Mouse (Mus musculus): Measurements from ENCODE around the gene Khk.

Gene Khk

DNA sequence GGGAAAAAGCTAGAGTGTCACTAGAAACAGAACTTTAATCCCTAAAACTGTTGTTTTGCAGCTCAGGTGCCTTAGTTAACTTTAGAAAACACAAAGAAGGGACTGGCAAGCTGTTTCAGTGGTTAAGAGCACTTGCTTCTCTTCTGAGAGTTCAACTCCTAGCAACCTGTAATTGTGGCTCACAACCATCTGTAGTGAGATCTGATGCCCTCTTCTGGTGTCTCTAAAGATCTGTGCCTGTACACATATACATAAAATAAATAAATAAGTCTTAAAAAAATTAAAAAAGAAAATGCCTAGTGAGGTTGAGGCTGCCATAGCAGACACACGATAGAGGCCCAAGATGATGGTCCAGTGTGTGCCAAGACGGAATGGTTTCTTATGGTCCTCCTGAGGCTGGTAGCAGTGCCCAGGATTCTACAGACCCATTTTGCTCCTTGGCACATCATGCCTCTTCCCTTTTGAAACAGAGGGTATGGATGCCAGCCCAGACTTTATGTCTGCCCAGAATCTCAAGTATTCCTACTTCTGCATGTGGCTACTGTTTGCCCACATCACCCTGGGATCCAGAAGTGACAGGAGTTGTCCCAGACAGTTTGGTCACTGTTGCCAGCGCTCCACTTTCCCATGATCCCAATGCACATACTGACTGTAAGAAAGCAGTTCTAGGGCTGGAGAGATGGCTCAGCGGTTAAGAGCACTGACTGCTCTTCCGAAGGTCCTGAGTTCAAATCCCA lies 13.7 kb downstream of the Khk start:
- DNase-seq (ENCODE audit: inconsistent ontology term) = no peak

DNA sequence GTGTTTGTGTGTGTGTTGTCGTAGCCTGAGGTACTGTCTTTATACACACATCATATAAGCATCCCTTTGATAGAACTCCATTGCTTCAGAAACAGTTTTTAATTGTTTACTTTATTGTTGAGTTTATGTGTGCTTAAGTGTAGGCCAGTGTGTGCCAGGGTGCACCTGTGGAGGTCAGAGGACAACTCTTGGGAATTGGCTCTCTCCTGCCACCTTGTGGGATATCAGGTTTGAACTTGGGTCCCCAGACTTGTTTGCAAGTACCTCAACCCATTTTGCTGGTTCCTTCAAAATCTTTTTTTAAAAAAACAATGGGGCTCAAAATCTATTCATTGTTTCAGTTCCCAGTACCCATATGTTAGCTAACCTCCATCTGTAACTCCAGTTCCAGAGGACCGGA lies 21.8 kb downstream of the Khk start:
- DNase-seq (ENCODE audit: inconsistent ontology term) = no peak

DNA sequence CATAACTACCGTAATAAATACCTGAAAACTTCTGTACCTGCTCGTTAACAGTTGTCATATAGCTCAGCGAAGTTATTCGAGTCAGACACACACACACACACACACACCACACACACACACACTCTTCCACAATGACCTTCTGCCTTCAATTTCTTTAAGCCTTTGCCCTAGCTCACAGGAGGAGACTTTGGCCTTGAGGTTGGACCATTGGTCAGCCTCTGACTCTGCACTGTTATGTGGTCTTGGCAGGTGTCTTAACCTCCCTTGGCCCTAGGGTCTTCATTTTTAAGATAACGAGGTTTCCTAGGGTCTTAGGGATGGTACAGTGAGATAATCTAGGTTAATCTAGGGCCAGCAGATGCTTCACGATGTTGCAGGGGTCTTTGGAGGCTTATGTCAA lies 23.1 kb downstream of the Khk start:
- no peak for DNase-seq (ENCODE audit: inconsistent ontology term)

DNA sequence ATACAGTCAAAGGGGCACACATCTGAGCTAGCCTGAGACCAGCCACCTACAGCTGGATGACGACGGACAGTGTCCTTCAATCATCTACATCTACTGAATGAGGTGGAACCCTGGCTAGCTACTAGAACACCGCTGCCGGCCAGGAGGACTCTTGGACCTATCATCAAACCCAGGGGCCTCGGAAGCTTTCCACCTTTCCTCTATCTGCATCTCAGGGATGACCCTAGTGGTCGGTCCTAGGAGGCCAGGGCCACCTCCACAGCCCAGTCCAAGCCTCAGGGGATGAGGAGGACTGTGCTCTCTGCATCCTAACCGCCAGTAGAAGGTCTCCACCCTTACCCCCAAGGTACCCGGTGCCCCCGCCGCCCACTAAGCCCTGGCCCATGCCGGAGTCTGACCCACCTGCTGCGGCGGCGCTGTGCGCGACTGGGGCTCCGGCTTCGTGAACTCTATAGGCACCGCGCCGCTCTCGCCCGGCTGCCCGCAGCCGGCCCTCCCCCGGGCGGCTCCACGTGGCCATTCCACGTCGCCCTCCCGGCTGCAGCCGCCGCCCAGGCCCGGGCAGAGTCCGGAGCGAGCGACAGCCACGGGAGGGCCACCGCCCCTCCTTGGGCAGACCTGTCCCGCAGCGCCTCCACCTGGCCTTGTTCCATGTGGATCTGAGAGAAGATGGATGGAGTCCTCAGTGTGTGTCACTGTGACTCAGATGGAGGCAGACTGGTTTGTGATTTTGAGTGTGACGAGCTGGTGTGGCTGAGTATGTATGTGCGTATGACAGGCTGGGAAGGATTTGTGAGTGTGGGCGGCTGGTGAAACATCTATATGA lies 23.9 kb downstream of the Khk start, which contains the start of gene Cgref1:
Gene Cgref1 (minus strand): TSS at position 636 of the 826 bp plus-strand sequence.
- DNase-seq (ENCODE audit: inconsistent ontology term) = peak; percentile 77

DNA sequence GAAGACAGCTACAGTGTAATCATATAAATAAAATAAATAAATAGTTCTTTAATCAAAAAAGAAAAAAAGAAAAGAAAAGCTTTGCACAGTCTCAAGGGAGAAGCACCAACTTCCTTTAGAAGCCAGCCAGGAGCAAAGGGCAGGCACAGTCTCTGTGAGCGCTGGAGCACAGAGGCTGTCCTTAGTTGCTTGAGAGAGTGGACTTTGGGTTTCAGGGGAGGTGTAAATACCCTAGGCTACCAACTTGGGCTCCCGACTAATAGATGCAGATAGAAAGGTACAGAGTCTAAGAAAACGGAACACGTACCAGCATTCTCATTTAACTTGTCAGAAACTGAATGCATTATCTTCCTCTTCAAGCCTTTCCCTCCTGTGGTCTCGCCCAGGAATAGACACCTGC lies 27.4 kb downstream of the Khk start:
- no peak for DNase-seq (ENCODE audit: inconsistent ontology term)

DNA sequence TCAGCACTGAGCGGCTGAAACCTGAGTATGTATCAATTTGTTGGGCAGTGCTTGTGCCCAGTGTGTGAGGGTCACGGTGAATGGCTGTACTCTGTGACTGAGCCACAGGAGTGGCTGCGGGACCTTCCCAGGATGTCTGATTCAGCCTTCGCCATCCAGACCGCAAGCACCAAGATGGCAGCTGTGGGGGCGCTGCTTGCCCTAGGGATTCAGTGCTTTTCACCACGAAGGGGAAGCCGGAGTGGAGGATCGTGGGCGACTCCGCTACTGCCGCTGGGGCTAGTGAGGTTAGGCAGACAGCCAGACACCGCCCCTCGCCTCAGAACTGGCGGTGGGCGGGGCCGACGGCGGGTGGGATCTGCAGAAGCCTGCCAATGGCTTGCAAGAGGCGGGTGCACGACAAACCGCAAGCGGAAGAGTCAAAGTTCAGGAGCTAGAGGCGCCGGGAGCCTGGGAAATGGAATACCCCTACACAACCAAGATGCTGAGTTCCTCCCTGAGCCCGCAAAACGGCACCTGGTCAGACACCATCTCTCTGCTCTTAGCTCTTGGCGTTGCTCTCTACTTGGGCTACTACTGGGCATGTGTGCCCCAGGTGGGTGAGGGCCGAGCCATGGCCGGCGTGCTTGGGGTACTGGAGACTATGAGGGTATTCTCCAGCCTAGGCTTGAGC lies 28.6 kb downstream of the Khk start:
- peak; percentile 97 for DNase-seq (ENCODE audit: inconsistent ontology term)

DNA sequence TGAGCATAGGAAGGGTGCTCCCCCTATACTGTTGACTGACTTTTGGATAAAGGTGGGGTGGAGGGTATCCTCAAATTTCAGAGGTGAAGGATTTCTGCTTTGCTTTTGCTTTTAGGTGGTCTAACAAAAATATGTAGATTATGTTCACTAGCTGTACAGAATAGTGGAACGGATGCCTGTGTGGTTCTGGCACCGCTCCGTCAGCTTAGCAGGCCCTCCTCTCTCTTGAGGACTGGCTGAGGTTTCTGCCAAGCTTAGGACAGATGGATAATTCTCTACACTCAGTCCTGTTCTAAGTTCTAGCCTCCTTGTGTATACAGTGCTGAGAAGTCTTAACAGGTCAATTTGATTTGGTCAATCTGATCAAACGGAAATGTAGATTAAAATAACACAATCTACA lies 29.2 kb downstream of the Khk start:
- DNase-seq (ENCODE audit: inconsistent ontology term) = peak; percentile 14

DNA sequence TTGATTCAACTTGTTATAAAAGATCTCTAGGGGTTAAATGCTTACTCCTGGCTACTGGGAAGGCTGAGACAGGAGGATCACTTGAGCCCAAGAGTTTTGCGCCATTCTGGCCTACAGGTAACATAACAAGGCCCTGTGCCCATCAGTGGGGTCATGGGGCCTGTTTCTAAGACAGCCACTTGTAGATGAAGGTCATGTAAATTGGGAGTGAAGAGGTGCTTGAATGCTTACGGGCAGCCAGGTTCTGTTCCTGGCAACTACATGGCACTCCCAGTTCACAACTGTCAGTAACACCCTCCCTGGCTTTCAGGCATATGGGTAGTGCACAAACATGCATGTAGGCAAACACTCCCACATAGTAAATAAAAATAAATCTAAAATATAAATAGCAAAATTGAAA lies 29.7 kb downstream of the Khk start:
- DNase-seq (ENCODE audit: inconsistent ontology term) = no peak

DNA sequence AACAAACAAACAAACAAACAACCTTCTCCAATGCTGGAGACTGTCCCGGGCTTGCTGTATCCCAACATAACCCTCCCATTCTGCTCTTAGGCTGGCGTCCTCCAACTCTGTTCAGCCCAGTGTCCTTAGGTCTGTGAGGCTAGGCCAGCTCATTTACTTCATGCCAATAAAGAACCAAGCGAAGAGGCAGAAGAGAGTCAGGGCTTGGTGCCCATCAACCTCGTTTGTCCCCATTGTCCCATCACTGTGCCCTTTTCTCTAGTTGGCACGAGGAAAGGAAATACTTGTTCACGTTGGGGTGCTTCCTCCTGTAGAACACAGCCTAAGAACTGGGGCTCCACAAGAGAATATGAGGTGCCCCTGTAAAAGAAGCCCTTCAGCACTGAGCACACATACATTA lies 30.5 kb downstream of the Khk start:
- no peak for DNase-seq (ENCODE audit: inconsistent ontology term)

DNA sequence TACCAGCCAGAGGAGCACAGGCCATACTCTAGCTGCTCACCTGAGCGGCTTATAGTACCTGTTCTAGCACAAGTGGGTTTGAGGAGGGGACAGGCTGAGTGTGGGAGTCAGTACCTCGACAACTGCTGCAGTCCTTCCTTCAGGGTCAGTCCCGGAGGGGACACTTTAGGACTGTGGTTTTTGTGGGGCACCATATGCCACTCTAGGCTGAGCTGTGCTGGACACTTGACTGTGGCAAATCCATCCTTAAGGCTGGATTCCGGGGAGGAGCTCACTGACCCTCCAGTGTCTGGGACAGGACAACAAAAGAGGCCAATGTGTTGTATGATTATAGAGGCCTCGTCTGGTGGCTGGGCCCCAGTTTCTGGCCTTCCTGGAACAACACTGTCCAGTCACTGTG lies 31.3 kb downstream of the Khk start:
- no peak for DNase-seq (ENCODE audit: inconsistent ontology term)

DNA sequence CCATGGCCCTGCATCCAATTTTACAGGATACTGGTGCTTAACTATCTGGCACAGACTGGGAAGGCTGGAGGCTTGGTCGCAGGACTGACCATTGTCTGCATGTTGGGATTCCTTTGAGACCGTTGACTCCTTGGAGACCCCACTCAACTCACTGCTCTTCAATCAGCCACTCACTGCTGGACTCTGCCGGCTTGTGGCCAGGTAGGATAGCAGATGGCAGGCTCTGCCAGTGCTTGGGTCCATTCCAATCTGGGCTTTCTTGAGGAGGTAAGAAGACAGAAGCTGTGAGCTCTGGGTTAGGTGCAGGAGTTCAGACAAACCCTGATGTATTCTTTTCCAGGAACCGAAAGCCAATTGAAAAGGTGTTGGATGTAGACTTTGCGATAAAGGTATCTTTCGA lies 32.8 kb downstream of the Khk start:
- DNase-seq (ENCODE audit: inconsistent ontology term) = no peak

DNA sequence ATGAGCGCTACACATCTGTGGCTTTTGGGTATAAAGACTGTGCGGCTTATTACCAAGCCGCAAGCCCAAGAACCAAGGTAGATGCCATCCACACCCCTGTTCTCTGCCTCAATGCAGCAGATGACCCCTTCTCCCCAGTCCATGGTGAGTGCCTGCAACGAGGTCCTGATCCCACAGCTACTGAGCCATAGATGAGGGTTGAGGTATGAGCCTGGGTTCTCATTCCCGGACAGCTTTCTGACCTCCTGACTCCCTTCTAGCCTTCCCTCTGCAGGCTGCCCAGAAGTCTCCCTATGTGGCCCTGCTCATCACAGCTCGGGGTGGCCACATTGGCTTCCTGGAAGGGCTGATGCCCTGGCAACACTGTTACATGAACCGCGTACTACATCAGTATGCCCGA lies 33.3 kb downstream of the Khk start:
- no peak for DNase-seq (ENCODE audit: inconsistent ontology term)

DNA sequence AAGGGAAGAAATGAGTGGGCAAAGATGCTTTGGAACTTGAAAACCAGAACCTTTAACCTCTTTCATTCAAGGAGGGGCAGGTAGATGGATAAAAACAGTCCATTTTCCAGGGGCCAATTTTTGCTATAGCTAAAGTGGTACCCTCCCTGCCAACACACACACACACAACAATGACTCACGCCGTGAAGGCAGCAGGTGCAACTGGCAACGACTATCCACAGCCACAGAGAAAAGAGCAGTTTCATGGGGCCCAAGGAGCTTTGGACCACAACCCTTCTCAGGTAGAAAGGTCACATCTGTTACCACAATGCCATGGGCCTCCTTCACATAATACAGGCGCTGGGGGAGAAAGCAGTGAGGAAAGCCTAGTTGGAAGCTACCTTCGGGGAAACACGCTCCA lies 34.5 kb downstream of the Khk start:
- DNase-seq (ENCODE audit: inconsistent ontology term) = no peak

DNA sequence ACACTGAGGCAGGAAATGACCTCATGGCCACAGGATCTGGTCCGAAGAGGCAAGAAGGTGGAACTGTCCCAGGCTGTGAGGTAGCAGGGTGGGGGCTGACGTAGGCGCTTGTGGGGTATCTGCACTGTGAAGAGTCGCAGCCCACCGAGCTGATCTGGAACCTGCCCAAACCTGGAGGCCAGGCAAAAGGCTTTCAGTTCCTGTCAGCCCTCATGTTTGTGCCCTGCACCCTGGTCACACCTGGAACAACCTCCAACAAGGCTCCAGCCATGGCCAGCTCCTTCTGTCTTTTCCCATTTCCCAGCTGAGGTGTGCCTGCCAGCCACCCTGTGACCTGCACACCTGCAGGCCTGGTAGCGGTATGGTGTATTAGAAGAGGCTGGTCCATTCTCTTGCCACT lies 36.7 kb downstream of the Khk start:
- no peak for DNase-seq (ENCODE audit: inconsistent ontology term)

DNA sequence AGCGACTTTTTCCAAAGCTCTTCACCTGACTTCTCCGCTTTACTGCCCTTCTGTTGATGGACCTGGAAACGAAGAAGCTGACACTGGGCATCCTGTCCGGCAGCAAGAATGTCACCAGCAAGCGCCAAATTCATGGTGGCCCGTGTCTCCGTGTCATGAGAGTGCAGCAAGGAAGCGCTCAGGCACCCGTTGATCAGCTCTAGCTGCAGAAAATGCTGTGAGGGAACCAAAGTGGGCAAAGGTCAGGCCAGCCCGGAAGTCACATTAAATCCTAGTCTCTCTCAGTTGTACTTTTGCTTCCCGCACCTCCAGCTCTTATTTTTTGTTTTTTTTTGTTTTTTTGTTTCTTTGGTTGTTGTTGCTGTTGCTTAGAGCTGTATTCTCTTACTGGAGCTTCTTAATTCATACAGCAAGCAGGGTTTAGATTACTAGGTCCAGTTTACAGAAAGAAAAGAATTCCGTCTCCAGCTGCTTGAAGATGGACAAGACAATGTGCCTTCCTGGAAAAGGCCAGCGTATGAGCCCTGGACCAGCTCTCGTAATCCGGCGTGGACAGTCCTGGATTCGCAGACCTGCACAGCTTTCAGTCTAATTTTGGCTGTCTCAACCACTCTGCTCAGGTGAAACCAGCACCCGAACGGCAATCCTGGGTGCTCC lies 38.1 kb downstream of the Khk start:
- DNase-seq (ENCODE audit: inconsistent ontology term) = no peak

DNA sequence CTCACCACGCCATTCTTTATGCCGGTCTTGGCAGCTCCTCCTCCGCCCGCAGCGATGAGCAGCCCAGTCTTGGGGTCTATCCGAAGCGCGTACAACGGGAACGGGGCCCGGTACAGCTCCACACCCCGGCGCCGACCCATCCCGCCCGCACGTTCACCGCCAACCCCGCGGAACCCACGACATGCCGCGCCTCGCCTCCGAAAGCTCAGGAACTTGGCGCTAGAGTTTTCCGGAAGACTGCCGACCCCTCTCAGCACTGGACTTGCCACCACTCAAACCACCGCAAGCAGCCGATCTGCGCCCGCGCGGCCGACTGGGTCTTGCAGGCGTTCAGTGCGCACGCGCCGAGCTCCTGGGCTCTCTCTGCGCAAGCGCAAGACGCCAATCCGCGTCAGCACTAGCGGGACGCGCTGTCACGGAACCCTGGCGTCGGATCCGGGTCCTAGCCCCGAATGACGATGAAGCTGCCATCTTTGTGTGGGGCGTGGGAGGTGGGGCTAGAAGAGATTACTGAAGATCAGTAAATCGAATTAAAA lies 38.8 kb downstream of the Khk start, which contains the start of gene Preb:
Gene Preb (minus strand): TSS at position 396 of the 536 bp plus-strand sequence.
- DNase-seq (ENCODE audit: inconsistent ontology term) = peak; percentile 97

DNA sequence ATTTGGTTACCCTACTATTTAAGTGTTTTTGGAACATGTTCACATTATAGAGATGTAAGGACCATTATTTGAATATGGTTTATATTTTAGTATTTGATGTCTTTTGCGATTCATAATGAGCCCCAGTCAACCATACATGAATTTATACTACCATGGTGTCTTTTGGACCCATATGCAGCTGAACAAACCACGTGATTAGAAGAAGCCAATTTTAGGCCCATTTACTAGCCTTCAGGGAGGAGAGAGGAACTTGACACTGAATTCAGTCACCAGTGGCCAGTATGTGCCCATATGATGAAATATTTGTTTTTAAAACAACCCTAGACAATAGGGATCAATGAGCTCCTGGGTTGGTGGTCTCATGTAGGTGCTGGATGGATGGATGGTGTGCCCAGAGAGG lies 39.6 kb downstream of the Khk start:
- no peak for DNase-seq (ENCODE audit: inconsistent ontology term)

DNA sequence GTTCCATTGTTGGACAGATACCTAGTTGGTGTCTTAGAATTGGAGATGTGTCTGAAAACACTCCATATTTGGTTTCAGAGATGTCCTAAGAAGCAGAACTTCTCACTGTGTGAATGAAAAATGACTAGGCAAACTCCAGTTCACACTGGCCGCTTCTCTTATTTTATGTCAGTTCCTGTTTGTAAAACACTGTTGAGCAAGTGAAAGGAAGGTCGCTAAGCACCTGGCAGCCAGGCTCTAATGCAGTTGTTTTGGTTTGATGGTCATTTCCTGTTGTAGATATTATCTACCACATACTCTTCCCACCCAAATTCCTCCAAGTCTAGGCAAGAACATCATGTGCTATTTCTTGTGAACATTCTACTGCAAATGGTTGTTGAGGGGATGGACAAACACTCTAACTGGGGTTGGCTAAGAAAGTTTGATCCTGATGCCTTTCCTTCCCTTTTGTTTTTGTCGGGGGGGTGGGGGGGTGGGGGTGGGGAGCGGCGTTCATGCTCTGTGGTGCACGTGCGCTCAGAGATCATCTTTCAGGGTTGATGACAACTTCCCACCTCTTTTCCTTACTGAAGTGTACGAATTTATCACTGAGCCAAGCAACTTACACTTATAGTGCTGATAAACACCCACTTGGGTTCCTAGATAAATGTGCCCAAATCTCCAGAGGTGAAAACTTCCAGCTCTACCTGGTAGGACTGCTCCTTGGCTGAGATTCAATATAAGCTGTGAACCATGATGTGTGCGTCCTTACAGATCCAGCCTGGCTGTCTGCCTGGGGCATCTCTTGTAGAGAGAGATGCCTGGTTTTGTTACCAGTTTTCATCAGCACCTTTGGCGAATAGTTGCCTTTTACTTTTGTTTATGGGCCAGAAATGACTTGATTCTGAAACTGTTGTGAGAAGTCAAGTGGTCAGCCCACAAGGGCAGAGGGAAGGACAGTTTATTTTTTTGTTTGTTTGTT lies 40.6 kb downstream of the Khk start:
- DNase-seq (ENCODE audit: inconsistent ontology term) = no peak

DNA sequence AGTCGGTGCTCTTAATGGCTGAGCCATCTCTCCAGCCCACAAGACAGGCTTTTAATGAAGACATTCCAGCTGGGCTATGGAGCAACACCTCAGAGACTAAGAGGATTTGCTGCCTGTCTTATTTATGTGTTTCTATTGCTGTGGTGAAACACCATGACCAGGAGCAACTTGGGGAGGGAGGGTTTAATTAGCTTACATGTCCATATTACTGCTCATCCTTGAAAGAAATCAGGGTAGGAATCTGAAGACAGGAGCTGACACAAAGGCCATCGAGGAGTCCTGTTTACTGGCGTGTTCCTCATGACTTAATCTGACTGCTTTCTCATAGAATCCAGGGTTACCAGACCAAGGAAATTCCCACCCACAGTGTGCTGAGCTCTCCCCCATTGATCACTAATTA lies 42.7 kb downstream of the Khk start:
- no peak for DNase-seq (ENCODE audit: inconsistent ontology term)

DNA sequence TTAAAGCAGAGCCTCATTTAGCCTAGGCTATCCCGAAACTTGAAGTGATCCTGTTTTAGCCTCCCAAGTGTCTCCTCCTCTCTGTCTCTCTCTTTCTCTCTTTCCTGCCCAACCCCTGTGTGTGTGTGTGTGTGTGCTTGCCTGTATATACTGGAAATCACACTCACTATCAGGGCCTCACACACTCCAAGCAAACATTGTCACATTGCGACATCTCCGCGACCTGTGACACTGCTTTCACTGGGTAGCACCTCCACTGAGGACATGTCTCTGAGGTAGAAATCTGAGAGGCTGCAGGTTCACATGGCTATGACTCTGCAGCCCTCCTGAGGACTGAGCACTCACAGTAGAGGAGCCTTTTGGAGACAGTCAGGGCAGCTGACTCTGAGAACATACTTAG lies 45.0 kb downstream of the Khk start:
- no peak for DNase-seq (ENCODE audit: inconsistent ontology term)

DNA sequence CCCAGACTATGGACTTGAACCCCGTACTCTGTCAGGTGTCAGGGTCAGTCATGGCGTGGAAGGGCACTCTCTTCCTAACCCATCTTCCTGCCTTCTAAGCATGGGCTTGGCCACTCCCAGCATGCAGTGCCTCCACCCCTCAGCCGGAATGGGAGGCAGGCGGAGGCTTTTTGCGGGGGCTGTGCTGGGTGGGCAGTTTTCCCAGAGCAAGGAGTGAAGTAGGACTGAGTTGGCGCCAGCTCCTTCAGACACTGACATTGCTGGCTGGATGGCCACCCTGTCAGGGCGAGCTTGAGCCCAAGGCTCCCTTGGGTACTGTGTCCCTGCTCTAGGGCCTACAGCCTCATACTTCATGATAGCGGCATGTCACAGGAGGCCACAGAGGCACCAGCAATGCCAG lies 47.2 kb downstream of the Khk start, which contains the start of gene Tcf23:
Gene Tcf23 (plus strand): TSS at position 247 of the 400 bp plus-strand sequence.
- no peak for DNase-seq (ENCODE audit: inconsistent ontology term)

Measured in Muller cell, postnatal 12 days (primary cell).